Mouse (Mus musculus) thymus, adult 2 months (tissue): ENCODE measurements around the gene Med15. TPM values are rescaled to one million over a fixed set of nuclear protein-coding genes. Genes with fewer than 3 reads are reported as not detected.

Experiments used
- DNase-seq: peaks from one replicate; pipeline ENCODE4 v3.0.0; 2021
- H3K27ac ChIP-seq: fragments of 200-500 bp; 2 replicates; pipeline ENCODE4 v1.5.1; 2012; ENCODE audit warnings: low read length, control low read depth; ENCODE audit not compliant: control insufficient read depth, insufficient read depth
- H3K27me3 ChIP-seq: fragments of 200-500 bp; 2 replicates; pipeline ENCODE4 v1.6.1; 2012; ENCODE audit warnings: mild to moderate bottlenecking, low read length, moderate library complexity, mixed read lengths; ENCODE audit not compliant: control insufficient read depth, insufficient read depth
- H3K36me3 ChIP-seq: fragments of 200-500 bp; 2 replicates; pipeline ENCODE4 v1.6.1; 2012; ENCODE audit warnings: mild to moderate bottlenecking, low read length, moderate library complexity; ENCODE audit not compliant: control insufficient read depth, insufficient read depth
- H3K4me1 ChIP-seq: fragments of 200-500 bp; replicated peaks from 2 replicates; pipeline ENCODE4 v1.6.1; 2012; ENCODE audit warnings: low read length; ENCODE audit not compliant: control insufficient read depth, insufficient read depth
- H3K4me3 ChIP-seq: fragments of 200-500 bp; 2 replicates; pipeline ENCODE4 v1.5.1; 2012; ENCODE audit warnings: mild to moderate bottlenecking, low read length, control low read depth, moderate library complexity; ENCODE audit not compliant: control insufficient read depth, insufficient read depth
- CTCF ChIP-seq: fragments of 200-500 bp; IDR thresholded peaks from 2 replicates; pipeline ENCODE4 v1.5.1; 2012; ENCODE audit warnings: mild to moderate bottlenecking, control low read depth, low read length, moderate library complexity, borderline replicate concordance; ENCODE audit not compliant: control insufficient read depth, poor library complexity, insufficient read depth; ENCODE audit errors: extremely low read depth
- POLR2A ChIP-seq: fragments of 200-500 bp; IDR thresholded peaks from 2 replicates; pipeline ENCODE4 v1.6.1; 2012; ENCODE audit warnings: mild to moderate bottlenecking, low read length, control low read depth, moderate library complexity; ENCODE audit not compliant: control insufficient read depth, poor library complexity, insufficient read depth; ENCODE audit errors: extremely low read depth
- WGBS: fragments of 180-500 bp; shearing (Covaris S2); methylation state at CpG from one replicate; pipeline ENCODE4 v1.1.7; 2018; 5-methylcytosine and 5-hydroxymethylcytosine counted together
- polyA plus RNA-seq: library from polyadenylated mRNA; depleted of rRNA; stranded (reverse); fragments of >200 nt; gene quantifications from 2 replicates; pipeline ENCODE4 v1.2.3, GENCODE M21; 2012

Med15 gene
- polyA plus RNA-seq, 1 experiment, result 286 TPM

DNA sequence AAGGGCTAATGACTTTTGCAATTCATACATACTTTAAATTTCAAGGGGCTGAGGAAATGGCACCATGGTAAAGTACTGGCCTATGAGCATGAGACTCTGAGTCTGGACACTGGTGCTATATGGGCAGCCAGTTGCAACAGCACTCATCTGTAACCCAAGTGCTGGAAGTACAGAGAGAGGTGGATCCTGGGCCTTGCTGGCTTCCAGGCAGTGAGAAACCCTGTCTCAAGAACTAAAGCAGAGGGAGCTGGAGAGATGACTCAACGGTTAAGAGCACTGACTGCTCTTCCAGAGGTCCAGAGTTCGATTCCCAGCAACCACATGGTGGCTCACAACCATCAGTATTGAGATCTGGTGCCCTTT is 31.7 kb downstream of the Med15 start:
- H3K36me3 ChIP-seq, result peaks cover 16% of the 10 kb centered on the region
- H3K27me3 ChIP-seq, result no peaks in the 10 kb centered on the region
- 93% methylated on average over 2 of the region's 2 CpGs for WGBS
- TF ChIP-seq CTCF, result no peak
- TF ChIP-seq POLR2A, result no peak
- no peak overlapping the region for H3K4me3 ChIP-seq
- H3K27ac ChIP-seq, result no peak overlapping the region
- no peak for DNase-seq
- H3K4me1 ChIP-seq, result no peaks in the 10 kb centered on the region

DNA sequence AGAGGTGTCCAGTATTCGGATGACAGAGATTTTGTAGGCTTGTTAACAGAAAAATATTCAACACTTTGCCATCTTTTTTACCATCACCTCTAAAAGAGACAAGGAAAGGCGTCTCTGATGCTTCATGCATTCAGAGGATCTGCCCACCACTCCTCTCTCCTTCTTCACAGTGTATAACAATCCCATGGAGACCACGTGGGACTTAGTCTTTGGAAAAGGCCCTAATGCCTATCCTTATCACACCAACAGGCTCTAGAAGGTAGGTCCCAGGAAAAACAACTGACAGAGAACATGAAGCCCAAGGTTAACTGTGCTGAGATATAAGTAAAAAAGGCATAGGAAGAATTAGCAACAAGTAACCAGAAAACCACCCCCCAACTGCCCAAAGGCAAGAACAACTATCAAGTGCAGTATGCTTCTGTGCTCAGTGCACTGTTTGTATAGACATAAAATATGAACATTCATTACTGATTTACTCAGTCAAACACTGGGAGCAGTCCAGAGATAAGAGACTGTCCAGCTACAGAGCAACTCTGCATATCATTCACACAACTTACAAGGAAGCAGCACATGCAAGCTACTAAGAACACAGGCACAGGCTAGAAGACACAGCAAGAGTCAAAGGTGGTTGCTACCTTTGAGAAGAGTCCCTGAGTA is 32.2 kb downstream of the Med15 start:
- TF ChIP-seq POLR2A, result no peak
- H3K4me1 ChIP-seq, result no peaks in the 10 kb centered on the region
- 96% methylated on average over 3 of the region's 3 CpGs for WGBS

DNA sequence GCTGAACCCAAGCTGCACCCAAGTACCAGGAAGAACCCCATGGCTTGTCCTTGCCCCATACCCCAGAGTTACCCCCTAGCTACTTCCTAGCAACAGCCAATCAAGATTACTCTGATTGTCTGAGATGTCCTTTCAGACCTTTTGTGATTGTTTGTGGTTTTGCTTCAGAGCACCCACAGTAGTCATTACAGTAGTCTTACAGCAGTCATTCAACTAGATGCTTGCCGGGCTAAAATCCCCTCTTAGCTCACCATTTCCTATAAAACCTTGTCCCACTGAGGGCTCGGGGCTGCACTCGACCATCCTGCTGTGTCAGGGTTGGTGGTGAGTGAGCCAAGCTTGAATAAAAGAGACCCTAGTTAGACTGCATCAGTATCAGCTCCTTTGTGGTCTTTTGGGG is 37.8 kb downstream of the Med15 start:
- WGBS, result 86% methylated on average over 3 of the region's 3 CpGs
- no peak for TF ChIP-seq CTCF
- no peak for TF ChIP-seq POLR2A
- H3K36me3 ChIP-seq, result peaks cover 32% of the 10 kb centered on the region

More for the DNA sequence above, 32.2 kb downstream of the Med15 start:
- Histone ChIP-seq H3K27me3 (no peaks in the 10 kb centered on the region), H3K27ac (no peak overlapping the region), H3K4me3 (no peak overlapping the region), H3K36me3 (peaks cover 20% of the 10 kb centered on the region)
- DNase-seq, result no peak

DNA sequence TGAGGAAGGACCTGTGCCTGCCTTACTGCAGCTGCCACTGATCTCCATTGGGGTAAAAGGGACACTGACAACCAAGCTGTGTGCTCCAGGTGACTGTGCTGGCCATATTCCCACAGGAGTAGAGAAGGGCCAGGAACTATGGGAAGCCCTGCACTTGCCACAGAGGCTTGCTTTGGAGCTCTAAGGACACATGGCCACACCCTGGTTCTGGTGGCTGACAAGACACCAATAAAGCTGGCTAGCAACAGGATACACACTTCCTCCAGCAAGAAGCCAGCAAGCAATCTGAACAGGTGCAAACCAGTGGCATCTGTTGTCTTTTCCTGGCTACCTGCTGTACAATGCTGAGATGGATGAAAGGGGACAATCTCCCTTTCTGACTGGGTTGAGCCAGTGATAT is 62.8 kb downstream of the Med15 start:
- H3K27me3 ChIP-seq, result no peaks in the 10 kb centered on the region
- H3K4me3 ChIP-seq, result no peak overlapping the region
- peaks cover 38% of the 10 kb centered on the region for H3K36me3 ChIP-seq
- DNase-seq, result no peak
- no peaks in the 10 kb centered on the region for H3K4me1 ChIP-seq
- no peak overlapping the region for H3K27ac ChIP-seq
- no peak for TF ChIP-seq POLR2A
- no peak for TF ChIP-seq CTCF

More for the DNA sequence above, 37.8 kb downstream of the Med15 start:
- H3K4me1 ChIP-seq, result no peaks in the 10 kb centered on the region
- H3K4me3 ChIP-seq, result no peak overlapping the region
- H3K27me3 ChIP-seq, result no peaks in the 10 kb centered on the region
- no peak for DNase-seq
- H3K27ac ChIP-seq, result no peak overlapping the region

DNA sequence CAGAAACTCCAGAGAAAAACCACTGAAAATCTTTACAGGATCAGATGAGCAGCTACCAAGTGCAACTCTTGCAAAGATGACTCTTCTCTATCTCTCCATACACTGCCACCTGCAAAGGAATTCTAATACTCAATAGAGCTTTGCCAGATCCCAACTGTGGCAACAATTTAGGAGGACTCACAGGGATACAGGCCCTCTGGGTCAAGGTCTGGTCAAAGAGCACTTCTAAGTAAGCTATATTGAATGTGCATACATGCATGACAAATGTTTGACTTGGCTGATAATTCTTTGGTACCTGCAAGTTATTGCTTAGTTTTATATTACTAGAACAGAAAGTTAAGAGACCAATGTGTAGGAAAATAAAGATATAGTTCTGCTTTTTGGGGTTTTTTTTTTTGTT is 67.1 kb downstream of the Med15 start:
- peaks cover 43% of the 10 kb centered on the region for H3K36me3 ChIP-seq
- H3K4me1 ChIP-seq, result no peaks in the 10 kb centered on the region
- no peak overlapping the region for H3K27ac ChIP-seq
- H3K4me3 ChIP-seq, result no peak overlapping the region
- TF ChIP-seq POLR2A (no peak), CTCF (no peak)
- H3K27me3 ChIP-seq, result no peaks in the 10 kb centered on the region
- DNase-seq, result no peak

DNA sequence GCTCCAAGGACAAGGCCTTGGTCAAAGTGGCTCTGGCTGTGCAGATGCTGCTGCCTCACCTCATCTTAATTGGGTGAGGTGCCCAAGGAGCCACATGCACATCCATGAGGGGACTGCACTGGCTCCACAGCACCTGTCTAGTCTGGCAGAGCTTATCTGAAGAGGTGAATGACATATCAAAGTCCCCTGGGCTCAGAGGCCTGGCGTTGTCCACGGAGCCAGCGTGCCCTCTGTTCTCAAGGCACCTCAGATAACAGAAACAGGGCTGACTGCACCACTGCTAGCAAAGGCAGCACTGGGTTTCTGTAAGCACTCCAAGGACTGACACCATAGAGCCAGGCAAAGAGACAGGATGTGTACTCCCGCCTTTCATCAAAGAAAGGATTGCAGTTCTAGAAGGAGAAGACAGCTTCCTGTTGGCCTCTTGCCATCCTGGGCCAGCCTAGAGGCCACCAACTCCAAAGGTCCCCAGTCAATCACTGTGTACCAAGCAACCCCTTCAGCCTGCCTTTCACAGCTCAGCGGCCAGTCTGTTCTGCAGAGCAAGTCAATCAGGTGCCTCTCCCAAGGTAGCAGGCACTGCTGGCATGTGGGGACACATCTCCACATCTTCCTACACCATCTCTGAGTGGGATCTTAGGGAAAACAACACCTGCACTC is 76.3 kb downstream of the Med15 start:
- WGBS, result 91% methylated on average over 5 of the region's 5 CpGs
- H3K36me3 ChIP-seq, result peaks cover 46% of the 10 kb centered on the region
- H3K27ac ChIP-seq, result no peak overlapping the region
- H3K27me3 ChIP-seq, result no peaks in the 10 kb centered on the region
- H3K4me3 ChIP-seq, result no peak overlapping the region
- no peaks in the 10 kb centered on the region for H3K4me1 ChIP-seq
- no peak for DNase-seq
- TF ChIP-seq CTCF (no peak), POLR2A (no peak)

DNA sequence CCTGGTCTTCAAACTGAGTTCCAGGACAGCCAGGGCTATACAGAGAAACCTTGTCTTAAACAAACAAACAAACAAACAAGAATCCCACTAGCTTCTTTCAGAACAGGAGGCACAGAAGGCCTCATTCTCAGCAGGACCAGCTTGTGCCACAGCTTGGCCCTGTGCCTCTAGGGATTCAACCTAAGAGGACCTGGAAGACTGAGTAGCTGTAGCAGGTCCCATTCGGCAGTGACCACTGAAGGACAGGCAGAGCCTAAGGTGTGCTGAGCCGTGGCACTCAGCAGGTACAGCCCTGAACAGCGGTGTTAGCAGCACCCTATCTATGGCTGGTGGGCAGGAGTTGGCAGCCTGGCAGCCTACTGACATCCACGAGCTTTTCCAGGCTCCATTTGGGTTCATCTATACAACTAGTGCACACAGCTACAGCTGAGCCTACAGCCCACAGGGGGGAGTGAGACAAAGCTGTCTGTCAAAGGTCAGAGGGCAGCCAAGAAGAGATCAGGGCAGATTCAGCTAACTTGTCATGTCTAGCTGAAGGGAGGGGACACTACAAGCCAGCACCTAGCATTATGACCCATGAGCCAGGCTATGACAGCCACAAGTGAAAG is 78.4 kb downstream of the Med15 start:
- no peaks in the 10 kb centered on the region for H3K4me1 ChIP-seq
- DNase-seq, result no peak
- H3K4me3 ChIP-seq, result no peak overlapping the region
- TF ChIP-seq CTCF, result no peak
- no peak for TF ChIP-seq POLR2A
- peaks cover 38% of the 10 kb centered on the region for H3K36me3 ChIP-seq
- H3K27me3 ChIP-seq, result no peaks in the 10 kb centered on the region
- WGBS, result 94% methylated on average over 4 of the region's 4 CpGs
- no peak overlapping the region for H3K27ac ChIP-seq
